Mouse (Mus musculus): Measurements from ENCODE around the gene Lipa. TPM values are rescaled to one million over a fixed set of nuclear protein-coding genes. Genes with fewer than 3 reads are reported as not detected.

Lipa gene
- total RNA-seq, 2 experiments from 2014 or later = 15.1 to 16.0 TPM

DNA sequence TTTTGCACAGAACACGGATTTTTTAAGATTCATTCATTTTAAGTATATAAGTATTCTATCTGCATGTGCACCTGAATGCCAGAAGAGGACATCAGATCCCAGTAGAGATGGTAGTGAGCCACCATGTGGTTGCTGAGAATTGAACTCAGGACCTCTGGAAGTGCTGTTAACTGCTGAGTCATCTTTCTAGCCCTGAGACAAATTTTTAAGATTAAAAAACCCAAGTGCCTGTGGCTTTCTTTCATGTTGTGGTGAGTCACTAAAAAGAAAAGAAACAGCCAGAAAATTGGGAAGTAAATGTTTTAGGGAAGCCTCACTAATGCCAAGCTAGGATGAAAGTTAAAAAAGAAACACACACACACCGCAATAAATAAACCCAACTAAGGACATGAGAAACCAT lies 55.6 kb downstream of the Lipa start:
- intact Hi-C loops (cut with DNase I) = no loop called here
- DNase-seq = no peak

DNA sequence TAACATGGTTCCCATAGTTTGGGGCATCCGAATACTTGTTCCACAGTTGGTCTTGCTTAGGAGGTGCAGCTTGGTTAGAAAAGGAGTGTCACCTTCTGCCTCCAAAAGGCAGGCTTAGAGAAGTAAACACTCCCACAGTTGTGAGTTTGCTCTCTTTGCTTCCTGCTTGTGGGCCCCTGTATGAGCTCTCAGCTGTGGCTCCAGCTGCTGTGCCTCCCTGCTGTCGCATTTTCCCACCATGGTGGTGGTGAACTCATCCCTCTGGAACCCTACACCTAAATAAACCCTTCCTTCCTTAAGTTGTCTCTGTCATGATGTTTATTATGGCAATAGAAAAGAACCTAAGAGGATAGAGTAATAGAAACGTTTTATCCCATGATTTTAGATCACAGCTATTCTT lies 58.5 kb downstream of the Lipa start:
- no peak for DNase-seq
- intact Hi-C loops (cut with DNase I) = no loop called here

DNA sequence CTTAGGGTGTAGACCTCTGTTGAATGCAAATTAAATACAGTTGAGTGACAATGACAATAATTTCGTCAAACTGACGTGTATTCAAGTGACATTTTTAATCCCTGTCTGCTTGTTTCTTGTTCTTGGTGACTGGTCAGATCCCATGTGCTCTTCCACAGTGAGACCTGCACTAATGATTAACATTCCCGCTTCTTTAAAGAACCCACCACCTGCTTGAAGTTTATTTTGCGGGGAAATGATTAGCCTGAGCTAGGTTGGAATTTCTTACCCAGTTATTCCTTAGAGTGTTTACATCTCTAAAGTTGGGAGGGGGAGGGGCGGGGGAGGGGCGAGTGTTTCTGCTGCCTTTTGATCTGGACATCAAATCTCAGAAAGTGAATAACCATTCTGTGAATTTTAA lies 59.1 kb downstream of the Lipa start:
- no peak for DNase-seq
- intact Hi-C loops (cut with DNase I) = no loop called here

DNA sequence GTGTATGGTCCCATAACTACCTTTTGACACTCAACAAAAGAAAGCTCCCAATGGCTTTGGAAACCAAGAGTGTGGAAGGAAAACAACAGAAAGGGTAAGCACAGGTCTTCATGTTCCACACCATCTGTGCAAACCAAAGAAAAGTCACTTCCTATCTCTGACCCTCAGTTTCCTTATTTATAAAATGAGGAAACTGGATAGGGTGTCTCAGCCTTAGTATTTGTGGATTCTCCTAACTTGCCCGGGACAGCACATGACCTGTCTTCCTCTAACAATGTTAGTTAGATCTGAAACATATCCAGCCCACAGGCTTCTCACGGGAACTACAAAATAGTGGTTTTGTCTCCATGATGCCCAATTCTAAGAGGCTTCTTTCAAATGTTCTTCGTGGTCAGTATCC lies 62.8 kb downstream of the Lipa start:
- no peak for DNase-seq
- intact Hi-C loops (cut with DNase I) = no loop called here

DNA sequence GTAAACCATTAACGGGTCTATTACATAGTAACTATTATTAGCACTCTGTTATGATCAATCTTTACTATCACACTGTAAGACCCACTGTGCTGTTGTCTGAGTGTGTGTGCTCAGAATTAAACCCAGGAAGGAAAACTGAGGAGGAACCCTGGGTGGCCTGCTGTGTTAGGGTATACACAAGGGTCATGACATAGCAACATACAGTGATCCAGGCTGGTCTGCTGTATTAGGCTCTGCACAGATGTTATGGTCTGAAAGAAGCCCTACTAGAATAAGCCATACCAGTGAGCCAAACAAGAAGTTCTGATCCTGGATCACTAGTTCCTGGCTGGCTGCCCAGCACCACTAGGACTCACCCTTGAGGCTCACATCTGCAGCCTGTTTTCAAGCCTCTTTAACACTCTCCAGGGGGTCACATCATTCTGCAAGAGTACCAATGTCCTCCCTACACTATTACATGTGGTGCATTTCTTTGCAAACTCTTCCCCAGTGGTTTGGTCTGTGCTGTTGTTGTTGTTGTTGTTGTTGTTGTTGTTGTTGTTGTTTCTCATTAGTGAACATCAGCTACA lies 65.7 kb downstream of the Lipa start:
- intact Hi-C loops (cut with DNase I) = no loop called here

DNA sequence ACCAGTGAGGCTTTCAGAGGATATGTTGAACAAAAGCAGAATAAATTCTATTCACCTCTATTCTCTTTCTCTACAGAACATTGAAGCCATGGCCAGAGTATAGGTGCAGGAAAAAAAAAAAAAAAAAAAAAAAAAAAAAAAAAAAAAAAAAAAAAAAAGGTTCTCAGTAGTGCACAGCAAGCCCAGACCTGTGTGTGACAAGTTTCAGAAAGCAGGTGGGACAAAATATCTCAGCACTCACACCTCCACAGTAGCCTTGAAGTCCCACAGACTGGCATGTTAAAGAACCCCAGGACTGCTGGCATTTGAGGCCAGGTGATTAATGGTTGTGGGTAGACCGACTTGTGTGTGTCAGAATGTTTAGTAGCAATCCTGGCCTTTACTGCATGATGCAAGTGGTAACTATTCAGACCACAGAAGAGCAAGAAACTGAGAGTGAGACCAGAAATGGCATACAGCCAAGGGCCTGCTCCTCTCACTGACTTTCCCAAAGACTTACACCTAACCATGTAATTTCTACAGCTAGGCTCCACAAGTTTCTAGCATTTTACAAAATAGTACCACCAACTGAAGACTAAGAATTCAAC lies 76.4 kb downstream of the Lipa start:
- intact Hi-C loops (cut with DNase I) = no loop called here

More for the DNA sequence above, 65.7 kb downstream of the Lipa start:
- DNase-seq = no peak

DNA sequence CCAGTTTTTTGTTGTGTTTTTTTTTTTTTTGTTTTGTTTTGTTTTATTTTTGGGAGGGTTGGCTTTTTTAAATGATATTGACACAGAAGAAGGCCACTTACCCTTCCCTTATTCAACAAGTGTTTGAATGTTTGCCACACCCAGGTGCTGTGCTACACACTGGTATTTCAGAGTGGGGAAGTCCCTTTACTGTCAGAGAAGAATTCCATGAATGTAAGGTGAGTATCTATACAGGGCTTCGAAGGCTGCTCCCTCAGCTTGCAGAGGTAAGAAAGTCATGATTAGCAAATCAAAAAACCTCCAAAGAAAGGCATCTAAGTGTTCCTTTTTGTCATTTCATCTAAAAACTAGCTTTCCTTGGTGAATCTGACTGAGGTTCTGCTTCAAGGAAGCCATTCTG lies 78.4 kb downstream of the Lipa start:
- intact Hi-C loops (cut with DNase I) = no loop called here
- DNase-seq = no peak

More for the DNA sequence above, 76.4 kb downstream of the Lipa start:
- DNase-seq = no peak

DNA sequence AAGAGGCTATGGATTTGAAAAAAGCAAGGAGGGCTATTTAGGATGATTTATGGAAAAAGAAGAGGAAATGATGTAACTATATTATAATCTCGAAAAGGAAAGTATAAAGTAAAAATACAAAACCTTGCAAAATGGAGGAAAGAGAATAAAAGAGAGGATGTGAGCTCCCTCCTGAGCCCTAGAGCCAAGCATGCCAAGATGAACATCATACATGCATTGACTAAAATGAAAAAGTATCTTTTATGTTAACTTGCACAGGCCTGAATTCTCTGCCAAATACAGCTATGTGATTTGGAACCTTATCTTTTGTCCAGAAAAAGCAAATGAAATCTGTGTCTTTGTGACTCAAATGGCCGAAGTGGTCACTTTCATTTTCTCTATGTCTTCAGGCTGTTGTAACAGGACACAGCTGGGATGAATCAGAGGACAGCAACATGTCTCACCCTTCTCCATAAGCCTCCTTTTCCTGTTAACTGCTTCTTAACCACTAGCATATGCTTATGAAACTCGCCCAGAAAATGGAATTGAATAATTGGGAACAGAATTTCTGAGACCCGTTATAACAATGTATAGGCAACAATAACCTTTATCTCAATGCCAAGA lies 81.8 kb downstream of the Lipa start:
- DNase-seq = no peak
- intact Hi-C loops (cut with DNase I) = no loop called here

DNA sequence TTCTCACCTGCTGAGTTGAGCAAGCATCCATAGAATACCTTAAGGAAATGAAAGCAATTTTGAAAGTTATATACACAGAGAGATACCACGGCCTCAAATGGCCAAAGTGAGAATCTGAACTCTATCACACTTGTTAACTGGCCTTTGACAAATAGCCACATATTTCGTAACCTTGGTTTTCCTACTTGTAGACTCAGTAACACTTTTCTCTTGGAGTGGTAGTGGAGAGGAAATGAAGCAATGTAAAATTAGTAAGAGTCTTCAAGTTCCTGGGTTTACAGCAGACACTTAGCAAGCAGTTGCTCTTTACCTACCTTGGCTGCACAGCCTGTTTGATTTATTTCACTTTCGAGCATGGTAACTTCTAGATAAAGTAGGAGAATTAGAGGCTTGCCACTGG lies 82.5 kb downstream of the Lipa start:
- intact Hi-C loops (cut with DNase I) = no loop called here
- no peak for DNase-seq

Other genes starting within 250 kb of the Lipa start
- 1 to 10 TPM in 1 of 2 experiments, not detected in 1; 1.2 TPM for gene Fas, start 236.8 kb downstream of the Lipa start, total RNA-seq (2021)
- gene Ch25h, start 52.3 kb downstream of the Lipa start, total RNA-seq (2021) = 1 to 10 TPM in 1 of 2 experiments, under 1 TPM in 1; 0.92 to 1.0 TPM
- 1 to 10 TPM; 6.3 to 7.2 TPM for gene Ifit2, start 23.2 kb upstream of the Lipa start, total RNA-seq (2021)
- 1 to 10 TPM in 1 of 2 experiments, under 1 TPM in 1; 0.81 to 1.0 TPM for gene Ifit3, start 56.1 kb upstream of the Lipa start, total RNA-seq (2021)
- 1 to 10 TPM; 1.1 to 1.2 TPM for gene Ifit1bl1, start 74.5 kb upstream of the Lipa start, total RNA-seq (2021)
- gene Ifit3b, start 80.5 kb upstream of the Lipa start, total RNA-seq (2021) = under 1 TPM in 1 of 2 experiments, not detected in 1; 0.34 TPM
- gene Ifit1bl2, start 113.3 kb upstream of the Lipa start, total RNA-seq (2021) = under 1 TPM; 0.28 to 0.30 TPM
- gene Ifit1, start 113.4 kb upstream of the Lipa start, total RNA-seq (2021) = under 1 TPM in 1 of 2 experiments, not detected in 1; 0.14 TPM
- gene Slc16a12, start 219.8 kb upstream of the Lipa start, total RNA-seq (2021) = 1 to 10 TPM; 2.5 to 2.6 TPM

Data from left cerebral cortex, postnatal 4 days (tissue).